Comparison of ENCODE assay signal across 8 mouse cellular contexts in genomic region chr5:136281351-136281750, GRCm38 (mm10). TPM values are rescaled to one million over a fixed set of nuclear protein-coding genes. Genes with fewer than 3 reads are reported as not detected.
DNase-seq lines count a peak whose midpoint lies in the region; ATAC-seq and TF ChIP-seq lines count a peak whose summit lies in the region.

No protein-coding gene starts in this region.

- no peak for TF ChIP-seq POLR2A in heart, adult 2 months (IDR thresholded peaks at IDR 0.05; ENCODE audit: insufficient read depth, low read depth, low read length)

- no peaks in the 10 kb centered on the region for H3K79me2 ChIP-seq in heart, adult 2 months (replicated peaks; ENCODE audit: control insufficient read depth, insufficient read depth, low read length)

- no peaks in the 10 kb centered on the region for H3K9me3 ChIP-seq in heart, embryonic 10.5 days
- no peaks in the 10 kb centered on the region for H3K9me3 ChIP-seq in midbrain, embryonic 14.5 days (ENCODE audit: control insufficient read depth, low read length)
- H3K9me3 ChIP-seq in midbrain, embryonic 16.5 days (replicated peaks; ENCODE audit: control insufficient read depth, low read length, poor library complexity, severe bottlenecking), result no peaks in the 10 kb centered on the region

- no peak for DNase-seq in heart, adult 2 months
- no peak for DNase-seq in heart, embryonic 10.5 days (ENCODE audit: low spot score)
- peak; percentile 78 for DNase-seq in midbrain, embryonic 14.5 days
- peak; percentile 49 for DNase-seq in cerebellum, adult 9-10 months
- peak; percentile 60 for DNase-seq in retina, embryonic 14.5 days (ENCODE audit: low spot score)
- no peak for DNase-seq in frontal cortex, postnatal 10 days (ENCODE audit: low spot score in 2 of 2)
- no peak for DNase-seq in urinary bladder, postnatal 36 days (ENCODE audit: low spot score in 2 of 2)

- intact Hi-C loops in heart, adult 2 months (cut with DNase I), result loop anchor here (1.0 to 5.0 kb wide), 4 partner anchors 286 to 426 kb away; partner anchors contain the start of gene Cux1

- no peak overlapping the region for H3K27ac ChIP-seq in heart, adult 2 months
- H3K27ac ChIP-seq in heart, embryonic 10.5 days, result no peak overlapping the region
- H3K27ac ChIP-seq in midbrain, embryonic 14.5 days (replicated peaks; ENCODE audit: low read depth, low read length), result no peak overlapping the region
- no peak overlapping the region for H3K27ac ChIP-seq in midbrain, embryonic 16.5 days (ENCODE audit: low read length)

- no peak overlapping the region for H3K9ac ChIP-seq in heart, adult 2 months (ENCODE audit: low read depth, low read length)
- no peak overlapping the region for H3K9ac ChIP-seq in midbrain, embryonic 14.5 days (replicated peaks; ENCODE audit: low read length)
- no peak overlapping the region for H3K9ac ChIP-seq in midbrain, embryonic 16.5 days (ENCODE audit: low read depth, low read length)

- TF ChIP-seq EP300 in heart, adult 2 months (IDR thresholded peaks at IDR 0.05; ENCODE audit: insufficient read depth, low read depth, low read length), result no peak

- WGBS in heart, adult 2 months, result 57% methylated on average over 6 of the region's 6 CpGs
- 71% methylated on average over 6 of the region's 6 CpGs for WGBS in heart, embryonic 10.5 days
- WGBS in midbrain, embryonic 14.5 days, result 60% methylated on average over 6 of the region's 6 CpGs
- 58% methylated on average over 6 of the region's 6 CpGs for WGBS in midbrain, embryonic 16.5 days

- H3K4me2 ChIP-seq in midbrain, embryonic 14.5 days (ENCODE audit: low read length), result no peak overlapping the region
- no peak overlapping the region for H3K4me2 ChIP-seq in midbrain, embryonic 16.5 days (ENCODE audit: low read length)

- H3K4me1 ChIP-seq in heart, adult 2 months (ENCODE audit: control insufficient read depth, insufficient read depth, low read length), result no peaks in the 10 kb centered on the region
- peaks cover 10% of the 10 kb centered on the region; the same call in 1 of the 2 replicates for H3K4me1 ChIP-seq in heart, embryonic 10.5 days
- no peaks in the 10 kb centered on the region for H3K4me1 ChIP-seq in midbrain, embryonic 14.5 days (ENCODE audit: control insufficient read depth, insufficient read depth, low read length)
- no peaks in the 10 kb centered on the region for H3K4me1 ChIP-seq in midbrain, embryonic 16.5 days (ENCODE audit: control insufficient read depth, insufficient read depth, low read length)

- no peak overlapping the region for H3K4me3 ChIP-seq in heart, adult 2 months
- no peak overlapping the region for H3K4me3 ChIP-seq in heart, embryonic 10.5 days
- H3K4me3 ChIP-seq in midbrain, embryonic 14.5 days (replicated peaks; ENCODE audit: low read depth, low read length), result no peak overlapping the region
- H3K4me3 ChIP-seq in midbrain, embryonic 16.5 days (ENCODE audit: low read depth, low read length), result no peak overlapping the region

- H3K36me3 ChIP-seq in heart, adult 2 months (ENCODE audit: control insufficient read depth, insufficient read depth, low read length), result no peaks in the 10 kb centered on the region
- H3K36me3 ChIP-seq in heart, embryonic 10.5 days, result peaks cover 97% of the 10 kb centered on the region
- peaks cover 89% of the 10 kb centered on the region for H3K36me3 ChIP-seq in midbrain, embryonic 14.5 days (ENCODE audit: control insufficient read depth, insufficient read depth, low read length)
- H3K36me3 ChIP-seq in midbrain, embryonic 16.5 days (ENCODE audit: control insufficient read depth, insufficient read depth, low read length), result peaks cover 32% of the 10 kb centered on the region

- no peak for ATAC-seq in midbrain, embryonic 14.5 days (ENCODE audit: low FRiP score, low TSS enrichment)
- no peak for ATAC-seq in midbrain, embryonic 16.5 days

- TF ChIP-seq CTCF in heart, adult 2 months (IDR thresholded peaks at IDR 0.05), result peak; percentile 78

- H3K27me3 ChIP-seq in heart, adult 2 months (ENCODE audit: control insufficient read depth, insufficient read depth, low read length), result no peaks in the 10 kb centered on the region
- H3K27me3 ChIP-seq in heart, embryonic 10.5 days (ENCODE audit: insufficient read depth, poor library complexity, severe bottlenecking), result no peaks in the 10 kb centered on the region
- H3K27me3 ChIP-seq in midbrain, embryonic 14.5 days (ENCODE audit: control insufficient read depth, insufficient read depth, low read length), result no peaks in the 10 kb centered on the region
- H3K27me3 ChIP-seq in midbrain, embryonic 16.5 days (ENCODE audit: control insufficient read depth, insufficient read depth, low read depth, low read length), result no peaks in the 10 kb centered on the region

RNA-seq across cellular contexts. Expression of gene Sh2b2, which starts 35.0 kb away (rescaled TPM):
- under 1 TPM; 0.55 to 0.80 TPM for total RNA-seq in heart, adult 2 months (2021)
- polyA plus RNA-seq in heart, adult 2 months (2012; rRNA removed), result 2.2 and 6.7 TPM in 2 replicates
- polyA plus RNA-seq in heart, embryonic 10.5 days (2016; fragmentation: Nextera tagmentation; extraction: Ambion mirVana), result 1.7 and 4.9 TPM in 2 replicates
- polyA plus RNA-seq in midbrain, embryonic 14.5 days (2014; fragmentation: Nextera tagmentation; extraction: Ambion mirVana), result 23.9 and 30.8 TPM in 2 replicates
- polyA plus RNA-seq in midbrain, embryonic 16.5 days (2015; fragmentation: Nextera tagmentation; extraction: Ambion mirVana), result 24.8 and 24.9 TPM in 2 replicates

Comparison
In these comparisons a context has a peak if more than half of its experiments do, and no peak if none do; other contexts are left out.
1. DNase-seq: peak in midbrain, embryonic 14.5 days (single experiment), cerebellum, adult 9-10 months (single experiment) and retina, embryonic 14.5 days (single experiment); none in heart, adult 2 months (0 of 2), heart, embryonic 10.5 days (single experiment), frontal cortex, postnatal 10 days (0 of 2) and urinary bladder, postnatal 36 days (0 of 2).